Comparison of ENCODE assay signal across 8 mouse cellular contexts in genomic region chr8:79639586-79640451, GRCm38 (mm10). TPM values are rescaled to one million over a fixed set of nuclear protein-coding genes. Genes with fewer than 3 reads are reported as not detected.
DNase-seq lines count a peak whose midpoint lies in the region; ATAC-seq and TF ChIP-seq lines count a peak whose summit lies in the region.

Gene Otud4, plus strand, starts transcription at chr8:79639618.

- peak within 1 kb of the TSS; percentile 99 for H3K27ac ChIP-seq in bone marrow, adult 2 months (ENCODE audit: control insufficient read depth, insufficient read depth, low read depth, low read length, poor library complexity)
- peak within 1 kb of the TSS; percentile 98 for H3K27ac ChIP-seq in heart, embryonic 12.5 days (ENCODE audit: poor library complexity, severe bottlenecking)
- peak within 1 kb of the TSS; percentile 97 for H3K27ac ChIP-seq in kidney, embryonic 16.5 days (ENCODE audit: low read length)
- peak within 1 kb of the TSS; percentile 96 for H3K27ac ChIP-seq in liver, adult 2 months (replicated peaks; ENCODE audit: insufficient read depth, low read depth, low read length)

- peaks cover 24% of the 10 kb centered on the region; the same call in 1 of the 2 replicates for H3K79me2 ChIP-seq in liver, adult 2 months (ENCODE audit: control insufficient read depth, insufficient read depth, low read length)

- WGBS in bone marrow, adult 2 months = under 1% methylated on average over 103 of the region's 103 CpGs
- WGBS in heart, embryonic 12.5 days = under 1% methylated on average over 97 of the region's 103 CpGs
- 0% methylated on average over 88 of the region's 103 CpGs for whole genome bisulfite sequencing in kidney, embryonic 16.5 days
- under 1% methylated on average over 99 of the region's 103 CpGs for WGBS in liver, adult 2 months

- H3K9me3 ChIP-seq in heart, embryonic 12.5 days (replicated peaks) = peaks cover 4% of the 10 kb centered on the region
- H3K9me3 ChIP-seq in kidney, embryonic 16.5 days (ENCODE audit: low read length) = peaks cover 4% of the 10 kb centered on the region; the same call in 1 of the 2 replicates

- H3K4me1 ChIP-seq in bone marrow, adult 2 months (ENCODE audit: control insufficient read depth, insufficient read depth, low read length) = peaks cover 2% of the 10 kb centered on the region
- H3K4me1 ChIP-seq in heart, embryonic 12.5 days (replicated peaks) = peaks cover 17% of the 10 kb centered on the region
- peaks cover 28% of the 10 kb centered on the region for H3K4me1 ChIP-seq in kidney, embryonic 16.5 days (ENCODE audit: insufficient read depth, low read length)
- H3K4me1 ChIP-seq in liver, adult 2 months (ENCODE audit: control insufficient read depth, insufficient read depth, low read length) = peaks cover 11% of the 10 kb centered on the region

- H3K36me3 ChIP-seq in heart, embryonic 12.5 days = peaks cover 5% of the 10 kb centered on the region
- H3K36me3 ChIP-seq in kidney, embryonic 16.5 days (ENCODE audit: insufficient read depth, low read length) = peaks cover 5% of the 10 kb centered on the region; the same call in 1 of the 2 replicates
- peaks cover 9% of the 10 kb centered on the region for H3K36me3 ChIP-seq in liver, adult 2 months (ENCODE audit: control insufficient read depth, insufficient read depth, low read length)
- H3K36me3 ChIP-seq in splenic B cell, adult 2 months (ENCODE audit: control insufficient read depth, insufficient read depth, low read length, poor library complexity, severe bottlenecking) = no peaks in the 10 kb centered on the region; the same call in 1 of the 2 replicates

- H3K27me3 ChIP-seq in heart, embryonic 12.5 days (replicated peaks) = no peaks in the 10 kb centered on the region
- H3K27me3 ChIP-seq in kidney, embryonic 16.5 days (ENCODE audit: insufficient read depth, low read length) = no peaks in the 10 kb centered on the region
- H3K27me3 ChIP-seq in liver, adult 2 months (ENCODE audit: control insufficient read depth, insufficient read depth, low read length) = no peaks in the 10 kb centered on the region
- no peaks in the 10 kb centered on the region for H3K27me3 ChIP-seq in splenic B cell, adult 2 months (ENCODE audit: control insufficient read depth, insufficient read depth, low read length, poor library complexity, severe bottlenecking)

- ATAC-seq in erythroid progenitor cell, adult 5-6 weeks (replicated peaks; ENCODE audit: low FRiP score, poor library complexity, severe bottlenecking) = peak; percentile 57
- ATAC-seq in heart, embryonic 12.5 days (ENCODE audit: insufficient number of reproducible peaks, low FRiP score) = peak; percentile 66
- peak; percentile 76 for ATAC-seq in kidney, embryonic 16.5 days (ENCODE audit: low FRiP score, low TSS enrichment)

- DNase-seq in CD4-positive helper T cell, adult 2 months (ENCODE audit: low read depth, low spot score) = peak; percentile 73
- peak; percentile 80 for DNase-seq in liver, adult 2 months (ENCODE audit: extremely low read depth, low read depth, low spot score)
- DNase-seq in monocyte, adult 2 months (ENCODE audit: low read depth in 1 of 2, low spot score in 2 of 2) = peak; percentile 13 to 69
- DNase-seq in splenic B cell, adult 2 months (ENCODE audit: low read depth, low spot score) = peak; percentile 75

- TF ChIP-seq POLR2A in bone marrow, adult 2 months (IDR thresholded peaks at IDR 0.05; ENCODE audit: borderline replicate concordance, control insufficient read depth, low read depth, low read length) = peak; percentile 15; the same call in 1 of the 2 replicates
- TF ChIP-seq POLR2A in liver, adult 2 months (IDR thresholded peaks at IDR 0.05; ENCODE audit: extremely low read depth, insufficient read depth, low read length) = peak; percentile 46; the same call in 1 of the 2 replicates

- peak within 1 kb of the TSS; percentile 73 for H3K4me3 ChIP-seq in bone marrow, adult 2 months (replicated peaks; ENCODE audit: control insufficient read depth, low read depth, low read length)
- peak within 1 kb of the TSS; percentile 98 for H3K4me3 ChIP-seq in heart, embryonic 12.5 days
- peak within 1 kb of the TSS; percentile 73 for H3K4me3 ChIP-seq in kidney, embryonic 16.5 days (ENCODE audit: low read length)
- H3K4me3 ChIP-seq in liver, adult 2 months (ENCODE audit: insufficient read depth, low read depth, low read length) = peak within 1 kb of the TSS; percentile 98

- peak within 1 kb of the TSS; percentile 87 for H3K4me2 ChIP-seq in heart, embryonic 12.5 days
- peak within 1 kb of the TSS; percentile 80 for H3K4me2 ChIP-seq in kidney, embryonic 16.5 days (replicated peaks; ENCODE audit: low read depth, low read length)

- H3K9ac ChIP-seq in heart, embryonic 12.5 days = peak within 1 kb of the TSS; percentile 98
- peak within 1 kb of the TSS; percentile 89 for H3K9ac ChIP-seq in kidney, embryonic 16.5 days (replicated peaks; ENCODE audit: low read length)
- H3K9ac ChIP-seq in liver, adult 2 months (ENCODE audit: low read depth, low read length) = peak within 1 kb of the TSS; percentile 93

- TF ChIP-seq CTCF in bone marrow, adult 2 months (IDR thresholded peaks at IDR 0.05; ENCODE audit: control insufficient read depth, insufficient read depth, low read length) = 0 out of 2 replicates have a peak, but pooled peaks have one; percentile 15
- 0 out of 2 replicates have a peak, but pooled peaks have one; percentile 7 for TF ChIP-seq CTCF in liver, adult 2 months (IDR thresholded peaks at IDR 0.05; ENCODE audit: low read depth, low read length)

RNA-seq across cellular contexts. Expression of gene Otud4, which starts in this region (rescaled TPM):
- polyA plus RNA-seq in bone marrow, adult 2 months (2011; ENCODE audit: insufficient read depth, insufficient read length, low replicate concordance, missing spikeins) = 15.0 and 27.5 TPM in 2 replicates
- 22.2 and 47.2 TPM in 2 replicates for total RNA-seq in erythroid progenitor cell, adult 5-6 weeks (2015; ENCODE audit: low replicate concordance)
- total RNA-seq in erythroid progenitor cell, adult 5-6 weeks (2017; ENCODE audit: low replicate concordance) = 33.2 and 51.1 TPM in 2 replicates
- polyA plus RNA-seq in heart, embryonic 12.5 days (2016; fragmentation: Nextera tagmentation; extraction: Ambion mirVana) = 29.2 and 30.0 TPM in 2 replicates
- polyA plus RNA-seq in kidney, embryonic 16.5 days (2015; fragmentation: Nextera tagmentation; extraction: Ambion mirVana) = 14.1 and 15.7 TPM in 2 replicates
- total RNA-seq in liver, adult 2 months (2014; rRNA removed) = 19.2 and 20.2 TPM in 2 replicates
- 8.6 and 9.4 TPM in 2 replicates for polyA plus RNA-seq in liver, adult 2 months (2012; rRNA removed)

Comparison
In these comparisons a context has a peak if more than half of its experiments do, and no peak if none do; other contexts are left out.
1. Peak in every context shown above with its lines: DNase-seq, ATAC-seq, H3K4me3 ChIP-seq and H3K27ac ChIP-seq.